Mouse (Mus musculus) cerebral cortex, adult 2 months (tissue): ENCODE measurements around the gene Pcsk2.

ENCODE experiments used
- WGBS: fragments of 180-500 bp; shearing (Covaris S2); methylation state at CpG from one replicate; pipeline ENCODE4 v1.1.7; 2018; 5-methylcytosine and 5-hydroxymethylcytosine counted together

The Pcsk2 gene

DNA sequence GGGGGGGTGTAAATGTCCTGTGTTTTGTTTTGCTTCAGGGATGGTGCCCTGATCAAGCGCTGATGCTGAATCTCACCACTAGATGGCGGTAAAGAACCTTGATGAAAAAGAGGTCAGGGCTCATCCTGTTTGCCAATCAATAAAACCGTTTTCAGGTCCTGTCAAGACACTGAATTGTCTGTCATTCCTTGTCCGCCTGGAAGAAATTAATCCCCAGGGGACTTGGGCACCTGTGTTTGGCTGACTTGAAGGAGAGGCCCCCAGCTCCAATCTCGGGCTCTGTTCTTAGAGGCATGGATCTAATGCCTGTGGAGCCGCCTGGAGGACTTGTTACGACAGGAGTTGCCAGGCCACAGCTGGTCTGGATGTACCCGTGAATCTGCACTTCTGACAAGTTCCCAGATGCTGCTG is 291.3 kb downstream of the Pcsk2 start:
- WGBS, result 4% methylated on average over 8 of the region's 8 CpGs

DNA sequence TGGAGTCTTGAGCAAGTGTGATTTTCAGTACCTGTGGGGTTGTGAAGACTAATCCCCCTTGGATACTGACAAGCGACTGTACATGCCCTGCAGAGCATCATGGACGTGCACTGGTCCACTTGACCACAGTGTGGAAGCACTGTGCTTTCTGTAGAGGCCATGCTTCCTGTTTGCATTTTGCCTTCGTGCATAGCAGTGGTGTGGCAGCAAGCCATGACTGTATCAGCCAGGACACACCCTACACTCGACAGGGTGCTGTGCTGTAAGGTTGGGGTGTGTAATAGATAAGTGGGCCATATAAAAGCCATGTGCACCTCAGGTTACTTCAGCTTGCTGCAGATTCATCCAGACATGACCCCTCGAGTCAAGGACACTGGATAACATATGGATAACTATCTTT is 292.7 kb downstream of the Pcsk2 start:
- WGBS, result 47% methylated on average over 5 of the region's 5 CpGs

DNA sequence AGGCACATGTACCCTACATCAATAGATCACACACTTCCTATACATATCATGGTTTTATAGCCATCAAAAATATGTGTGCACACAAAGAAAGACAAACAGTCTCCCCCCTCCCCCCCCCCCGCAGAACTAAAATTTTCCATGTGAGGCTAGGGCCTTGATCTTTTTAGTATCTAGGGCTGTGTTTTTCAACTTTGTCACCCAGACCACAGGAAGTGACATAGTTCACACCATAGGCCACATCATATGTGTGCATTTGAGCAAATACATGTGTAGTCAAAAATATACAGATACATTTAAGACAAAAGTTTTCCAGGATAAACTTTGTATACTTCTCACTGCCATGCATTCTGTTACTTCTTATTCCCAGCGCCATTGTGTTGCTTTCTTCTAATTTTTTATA is 293.5 kb downstream of the Pcsk2 start:
- 97% methylated on average over 2 of the region's 2 CpGs for WGBS

DNA sequence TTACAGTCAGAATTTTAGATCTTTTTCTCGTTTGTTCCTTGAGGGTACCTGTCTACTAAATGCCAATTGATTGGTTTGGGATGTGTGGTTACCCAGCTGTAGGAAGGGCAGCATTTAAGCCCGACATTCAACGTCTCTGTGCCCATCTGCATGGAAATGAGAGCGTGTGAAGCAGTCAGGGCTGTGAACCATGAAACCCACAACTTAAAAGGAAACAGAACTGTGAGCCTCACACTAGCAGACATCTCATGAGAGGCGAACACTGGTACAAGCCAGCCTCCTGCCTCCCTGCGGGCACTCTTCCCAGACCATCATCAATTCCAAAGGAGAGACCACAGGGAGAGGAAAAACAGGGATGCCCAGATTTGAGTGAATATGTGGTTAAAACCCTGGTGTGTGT is 294.9 kb downstream of the Pcsk2 start:
- WGBS, result 87% methylated on average over 6 of the region's 6 CpGs

DNA sequence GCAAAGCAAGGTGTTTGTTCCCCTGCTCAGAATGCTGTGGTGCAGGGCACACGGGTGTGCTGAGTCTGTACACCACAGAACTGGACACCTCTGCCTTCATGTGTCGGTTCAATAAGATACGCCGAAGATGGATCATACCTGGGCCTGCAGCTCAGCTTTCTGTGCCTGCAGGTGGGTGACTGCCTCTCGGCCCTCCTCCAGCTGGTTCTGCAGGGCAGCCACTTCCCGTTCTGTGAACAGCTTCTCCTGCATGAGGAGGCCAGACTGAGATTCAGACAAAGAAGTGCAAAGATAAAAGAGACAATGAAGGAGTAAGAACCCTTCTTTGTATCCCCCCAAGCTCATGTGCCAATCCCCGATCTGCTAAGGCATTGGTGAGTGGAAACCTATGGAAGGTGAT is 295.6 kb downstream of the Pcsk2 start:
- WGBS, result 88% methylated on average over 7 of the region's 7 CpGs

DNA sequence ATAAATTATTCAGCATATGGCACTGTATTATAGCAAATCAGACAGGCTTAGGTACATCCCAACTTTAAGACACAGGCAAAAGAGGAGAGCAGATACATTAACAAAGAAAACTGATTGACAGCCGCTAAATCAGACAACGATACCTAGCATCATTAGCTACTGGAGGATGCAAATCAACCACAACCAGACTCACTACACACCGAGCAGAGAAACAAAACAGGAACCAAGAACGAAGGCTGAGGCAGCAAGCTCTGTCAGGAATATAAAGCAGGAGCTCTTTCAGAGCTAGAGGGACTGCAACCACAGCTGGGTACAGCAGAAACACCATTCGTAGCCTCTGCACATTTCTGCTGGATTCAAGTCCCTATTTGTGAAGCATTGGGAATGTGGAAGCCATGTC is 298.8 kb downstream of the Pcsk2 start:
- 82% methylated on average over 5 of the region's 5 CpGs for WGBS

DNA sequence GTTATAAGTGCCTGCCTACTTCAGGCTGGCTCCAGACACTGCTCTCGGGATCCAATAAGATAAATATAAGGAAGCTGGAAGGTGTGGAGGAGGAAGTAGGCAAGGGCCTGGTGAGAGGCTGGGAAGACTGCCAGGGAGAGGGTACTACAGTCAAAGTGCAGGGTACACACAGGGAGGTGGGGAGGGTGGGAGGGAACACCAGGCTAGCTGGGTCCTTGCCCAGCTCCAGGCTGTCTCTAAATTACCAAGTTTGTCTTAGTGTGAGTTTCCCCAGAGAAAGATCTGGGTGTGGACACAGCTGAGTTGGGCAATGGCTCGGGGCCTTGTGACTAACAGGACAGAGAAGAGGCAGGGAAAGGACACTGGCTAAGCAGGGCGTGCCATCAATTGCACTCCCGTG is 300.8 kb downstream of the Pcsk2 start:
- 48% methylated on average over 4 of the region's 4 CpGs for whole genome bisulfite sequencing

DNA sequence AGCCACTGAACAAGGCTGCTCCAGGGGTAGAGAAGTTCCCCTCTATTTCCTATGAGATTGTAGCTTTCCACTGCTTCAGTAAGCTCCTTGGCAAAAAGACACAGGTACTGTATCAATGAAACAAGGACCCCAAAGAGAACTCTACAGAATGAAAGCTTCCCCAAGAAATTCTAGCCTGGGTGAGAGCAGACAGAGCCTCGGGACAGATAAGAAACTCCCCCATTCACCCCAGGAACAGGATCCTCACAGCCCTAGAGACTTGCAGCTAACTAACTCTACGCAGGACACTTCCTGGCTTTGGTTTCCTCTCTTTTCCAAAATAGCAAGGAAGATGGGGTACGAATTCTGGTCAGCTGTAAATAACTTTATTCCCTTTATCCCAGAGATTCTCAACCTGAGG is 301.3 kb downstream of the Pcsk2 start:
- 63% methylated on average over 3 of the region's 3 CpGs for WGBS

DNA sequence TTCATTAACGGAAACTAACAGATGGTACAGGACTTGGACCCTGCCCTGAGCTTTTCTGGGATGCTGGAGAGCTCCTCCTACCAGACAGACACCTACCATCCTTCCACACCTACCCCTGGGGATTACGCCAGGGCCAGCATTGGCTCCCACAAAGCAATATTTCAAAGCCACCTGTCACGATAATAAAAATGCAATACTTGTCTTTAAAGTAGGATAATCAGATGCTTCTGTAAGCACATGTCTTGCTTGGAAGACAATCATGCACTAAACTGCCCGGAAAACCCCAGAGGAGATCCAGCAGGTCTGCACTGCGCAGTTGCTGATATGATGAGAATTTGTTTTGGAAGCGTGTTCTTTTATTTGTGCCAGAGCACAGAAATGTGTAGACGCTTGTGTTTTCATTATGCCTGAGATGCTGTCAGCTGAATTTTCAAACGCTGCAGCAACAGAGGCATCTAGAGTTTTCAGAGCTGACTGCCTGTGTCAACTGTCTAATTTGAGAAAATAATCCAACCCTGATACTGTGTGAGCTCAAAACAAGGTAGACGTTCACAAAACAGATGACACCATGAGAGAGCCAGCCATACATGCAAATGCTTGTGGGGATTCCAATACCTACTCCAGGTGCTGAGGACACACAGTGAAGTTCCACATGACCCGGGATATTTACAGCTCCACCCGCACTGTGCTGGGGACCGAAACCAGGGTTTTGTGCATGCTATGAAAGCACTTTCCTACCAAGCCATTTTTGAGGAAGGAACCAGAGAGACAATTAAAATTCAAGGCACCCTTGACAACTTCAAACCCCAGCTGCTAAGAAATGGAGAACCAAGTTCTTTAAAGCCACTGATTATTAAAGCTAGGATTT is 305.6 kb downstream of the Pcsk2 start:
- WGBS, result 52% methylated on average over 12 of the region's 12 CpGs

DNA sequence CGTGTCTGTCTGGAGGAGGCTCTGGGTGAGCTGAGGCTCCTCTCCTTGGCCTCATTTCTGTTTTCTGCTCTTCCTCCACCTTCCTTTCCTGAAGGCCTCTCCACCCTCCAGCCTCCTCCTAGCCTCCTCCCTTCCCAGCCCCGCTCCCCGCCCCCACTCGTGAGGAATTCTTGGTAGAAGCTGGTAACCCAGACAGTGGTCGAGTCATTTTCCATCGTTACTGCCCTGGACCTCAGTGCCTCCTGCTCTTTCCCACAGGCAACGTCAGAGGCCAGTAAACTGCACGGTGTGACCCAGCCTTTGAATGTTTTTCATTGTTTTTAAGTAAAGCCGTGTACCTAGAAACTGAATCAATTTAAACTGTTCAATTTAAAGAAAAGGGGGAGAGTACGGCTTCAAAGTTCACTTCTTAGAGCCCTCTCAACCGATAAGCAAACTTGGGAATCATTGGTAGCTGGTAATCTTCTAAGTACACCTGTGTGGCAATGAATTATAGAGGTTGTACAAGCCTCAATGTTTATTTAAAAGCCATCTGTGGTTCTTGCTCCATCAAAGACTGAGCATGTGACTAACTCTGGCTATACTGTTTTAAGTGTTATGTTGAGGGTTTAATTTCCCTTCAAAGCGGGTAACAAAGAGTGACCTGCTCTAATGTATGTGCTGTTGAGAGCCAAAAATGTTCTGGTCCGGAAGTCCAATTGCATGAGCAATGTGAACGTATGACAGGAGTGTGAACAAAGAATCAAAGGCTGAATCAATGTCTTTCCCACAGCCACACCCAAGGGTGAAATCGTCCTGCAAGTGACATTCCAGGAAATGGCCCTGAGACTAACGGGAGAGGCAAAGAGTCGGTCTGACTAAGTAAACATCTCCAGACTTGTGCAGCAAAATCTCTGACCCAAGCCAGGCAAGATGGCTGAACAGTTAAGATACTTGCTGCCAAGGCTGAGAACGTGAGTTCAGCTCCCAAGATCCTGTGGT is 306.6 kb downstream of the Pcsk2 start:
- WGBS, result 69% methylated on average over 18 of the region's 18 CpGs

DNA sequence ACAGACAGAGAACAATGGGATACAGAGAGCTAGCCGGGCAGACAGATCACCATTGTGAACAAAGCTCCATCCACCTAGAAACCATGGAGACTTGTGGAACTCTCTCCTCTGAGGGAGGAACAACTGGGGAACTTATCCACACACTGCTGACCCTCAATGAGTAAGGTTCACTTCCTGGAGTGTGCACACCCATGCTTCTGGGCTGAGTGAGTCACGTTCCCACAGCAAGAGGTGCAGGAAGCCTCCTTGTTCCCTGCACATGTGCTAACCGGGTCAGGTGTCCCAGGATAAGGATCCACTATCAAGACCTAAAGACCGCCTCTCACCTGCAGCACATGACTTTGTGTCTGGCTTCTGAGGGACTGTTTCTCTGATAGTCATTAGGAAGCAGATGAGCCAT is 307.5 kb downstream of the Pcsk2 start:
- WGBS, result 77% methylated on average over 4 of the region's 4 CpGs

DNA sequence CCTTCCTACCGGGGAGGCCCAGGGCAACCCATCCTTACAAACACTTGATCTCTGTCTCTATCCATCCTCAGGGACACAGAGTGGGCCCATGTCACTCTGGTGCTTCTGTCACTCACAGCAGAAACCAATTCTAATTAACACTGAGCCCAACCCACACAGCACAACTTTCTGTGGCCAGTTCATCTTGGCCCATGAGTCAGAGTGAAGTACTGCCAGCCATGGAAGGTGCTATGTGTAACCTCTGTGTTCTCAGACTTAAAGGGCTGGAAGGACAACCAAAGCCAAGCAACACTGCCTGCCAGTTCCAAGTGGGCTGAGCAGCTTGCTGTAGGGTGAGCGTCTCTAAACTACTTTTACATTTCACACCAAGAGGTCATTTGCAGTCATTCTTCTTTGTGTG is 313.2 kb downstream of the Pcsk2 start:
- 75% methylated on average over 2 of the region's 2 CpGs for WGBS

DNA sequence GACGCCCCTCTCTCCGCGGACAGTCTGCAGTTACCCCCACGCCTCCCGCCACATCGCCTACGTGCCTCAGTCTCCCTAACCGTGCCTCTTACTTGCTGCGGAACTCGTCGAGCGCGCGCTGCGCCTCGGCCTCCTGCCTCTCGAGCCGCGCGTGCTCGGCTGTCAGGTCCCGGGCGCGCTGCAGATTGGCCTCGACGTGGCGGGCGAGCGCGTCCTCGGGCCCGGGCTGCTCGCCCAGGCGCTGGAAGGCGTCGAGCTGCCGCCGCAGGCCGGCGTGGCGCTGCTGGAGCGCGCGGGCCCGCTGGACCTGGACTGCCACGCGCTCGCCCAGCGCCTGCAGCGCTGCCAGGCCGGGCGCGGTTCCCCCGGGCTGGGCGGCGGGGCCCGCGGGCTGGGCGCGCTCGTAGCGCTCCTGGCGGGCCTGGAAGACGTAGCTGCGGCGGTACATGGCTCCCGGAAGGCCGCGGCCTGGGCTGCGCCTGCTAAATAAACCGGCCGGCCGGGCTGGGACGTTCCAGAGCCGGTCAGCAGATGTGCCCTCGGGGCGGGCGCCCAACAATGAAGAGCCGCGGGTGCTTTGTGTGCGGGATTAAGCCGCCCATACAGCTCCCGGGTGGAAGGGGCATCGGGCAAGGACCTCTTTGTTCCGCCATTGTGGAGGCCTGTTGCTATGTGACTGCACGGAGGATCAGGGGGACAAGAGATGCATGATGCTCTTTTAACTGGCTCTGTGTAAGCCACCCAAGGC is 316.7 kb downstream of the Pcsk2 start, which contains the start of gene Bfsp1:
Bfsp1 (minus strand) TSS at position 690 of the 748 bp plus-strand sequence.
- WGBS, result 4% methylated on average over 86 of the region's 86 CpGs

DNA sequence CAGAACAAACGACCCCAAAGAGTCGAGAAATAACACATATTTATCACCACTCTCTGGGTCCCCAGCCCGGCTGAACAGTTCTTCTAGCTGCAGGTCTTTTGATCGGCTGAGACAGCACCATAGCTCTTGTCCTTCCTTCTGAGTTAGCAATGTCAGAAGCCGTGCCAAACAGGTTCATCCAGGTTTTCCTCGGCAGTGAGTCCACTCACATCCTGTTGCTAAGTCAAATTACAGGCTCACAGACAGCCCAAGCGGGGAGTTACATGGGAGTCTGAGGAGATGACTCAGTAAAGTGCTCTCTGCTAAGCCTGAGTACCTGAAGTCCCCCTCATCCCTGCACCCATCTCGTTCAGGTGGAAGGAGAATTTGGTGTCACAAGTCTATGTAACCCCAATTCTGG is 318.6 kb downstream of the Pcsk2 start:
- WGBS, result 81% methylated on average over 8 of the region's 8 CpGs
